In the genomic region with DNA sequence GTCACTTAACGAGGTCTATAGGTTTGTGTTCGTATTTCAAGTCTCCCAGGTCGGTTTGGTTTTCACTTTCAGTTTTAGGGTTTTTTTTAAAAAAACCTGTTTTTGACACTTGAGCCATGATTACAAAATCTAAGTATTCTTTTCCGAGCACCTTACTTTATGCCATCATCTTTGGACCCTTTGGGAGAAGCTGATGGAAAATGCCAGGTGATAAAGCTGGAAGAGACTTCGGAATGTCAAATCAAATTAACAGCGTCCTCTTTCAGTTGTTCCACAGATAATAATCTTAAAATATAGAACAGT, we compare ENCODE assay signal across 8 mouse cellular contexts. TPM values are rescaled to one million over a fixed set of nuclear protein-coding genes. Genes with fewer than 3 reads are reported as not detected.
DNase-seq lines count a peak whose midpoint lies in the region; ATAC-seq and TF ChIP-seq lines count a peak whose summit lies in the region.

No protein-coding gene starts in this region.

- no peaks in the 10 kb centered on the region for H3K4me1 ChIP-seq in heart, embryonic 16.5 days (ENCODE audit: control insufficient read depth, insufficient read depth, low read length)
- H3K4me1 ChIP-seq in MEL (ENCODE audit: control insufficient read depth in 1 of 2, insufficient read depth in 2 of 2, low read length in 2 of 2): no peaks in the 10 kb centered on the region; a peak in 1 of 4 replicates
- 0 out of 2 replicates have a peak, but pooled peaks cover 2% of the 10 kb centered on the region for H3K4me1 ChIP-seq in hindbrain, embryonic 12.5 days
- no peaks in the 10 kb centered on the region for H3K4me1 ChIP-seq in midbrain, embryonic 11.5 days (ENCODE audit: control insufficient read depth, insufficient read depth, low read length)

- no peak for TF ChIP-seq POLR2A in MEL (IDR thresholded peaks at IDR 0.05; ENCODE audit: control insufficient read depth in 1 of 2, insufficient read depth in 1 of 2, low read depth in 1 of 2, low read length in 2 of 2, poor library complexity in 1 of 2)

- ATAC-seq in heart, embryonic 16.5 days (replicated peaks; ENCODE audit: extremely low read depth, insufficient read depth, low FRiP score): no peak
- ATAC-seq in hindbrain, embryonic 12.5 days (ENCODE audit: low FRiP score): no peak
- no peak for ATAC-seq in midbrain, embryonic 11.5 days (ENCODE audit: low FRiP score)

- peak overlapping the region; percentile 97 for H3K4me3 ChIP-seq in heart, embryonic 16.5 days (ENCODE audit: low read length)
- H3K4me3 ChIP-seq in MEL (ENCODE audit: control insufficient read depth in 1 of 2, insufficient read depth in 1 of 2, low read depth in 2 of 2, low read length in 2 of 2): peak overlapping the region; percentile 82 to 85
- H3K4me3 ChIP-seq in hindbrain, embryonic 12.5 days: peak overlapping the region; percentile 66
- peak overlapping the region; percentile 53 for H3K4me3 ChIP-seq in midbrain, embryonic 11.5 days (ENCODE audit: low read depth, low read length)

- TF ChIP-seq CTCF in MEL (IDR thresholded peaks at IDR 0.05 in 2 of 3, conservative IDR thresholded peaks at IDR 0.05 in 1 of 3; ENCODE audit: control insufficient read depth in 1 of 3, insufficient read depth in 1 of 3, low read depth in 2 of 3, low read length in 3 of 3, poor library complexity in 1 of 3, severe bottlenecking in 1 of 3): no peak

- peaks cover 9% of the 10 kb centered on the region for H3K79me2 ChIP-seq in MEL (ENCODE audit: control insufficient read depth, insufficient read depth, low read length, poor library complexity)

- H3K4me2 ChIP-seq in heart, embryonic 16.5 days (ENCODE audit: low read depth, low read length): peak overlapping the region; percentile 87
- H3K4me2 ChIP-seq in hindbrain, embryonic 12.5 days (replicated peaks): peak overlapping the region; percentile 65
- peak overlapping the region; percentile 67 for H3K4me2 ChIP-seq in midbrain, embryonic 11.5 days

- H3K36me3 ChIP-seq in heart, embryonic 16.5 days (ENCODE audit: control insufficient read depth, insufficient read depth): peaks cover 14% of the 10 kb centered on the region
- H3K36me3 ChIP-seq in MEL (ENCODE audit: control insufficient read depth in 1 of 2, insufficient read depth in 2 of 2, low read length in 2 of 2): peaks cover 2 to 15% of the 10 kb centered on the region in 2 experiments
- H3K36me3 ChIP-seq in hindbrain, embryonic 12.5 days: peaks cover 19% of the 10 kb centered on the region; the same call in 1 of the 2 replicates
- H3K36me3 ChIP-seq in midbrain, embryonic 11.5 days (ENCODE audit: control insufficient read depth, insufficient read depth, low read length): no peaks in the 10 kb centered on the region

- no peak for TF ChIP-seq EP300 in MEL (IDR thresholded peaks at IDR 0.05; ENCODE audit: low read depth in 1 of 2, low read length in 2 of 2)

- no peaks in the 10 kb centered on the region for H3K9me3 ChIP-seq in heart, embryonic 16.5 days (replicated peaks; ENCODE audit: control insufficient read depth, low read length)
- H3K9me3 ChIP-seq in MEL (replicated peaks; ENCODE audit: insufficient read depth, low read length): no peaks in the 10 kb centered on the region
- H3K9me3 ChIP-seq in hindbrain, embryonic 12.5 days (replicated peaks): no peaks in the 10 kb centered on the region
- H3K9me3 ChIP-seq in midbrain, embryonic 11.5 days (ENCODE audit: control insufficient read depth, low read length): no peaks in the 10 kb centered on the region

- DNase-seq in heart, postnatal 36 days: no peak
- no peak for DNase-seq in MEL (ENCODE audit: low read depth, low spot score)
- no peak for DNase-seq in midbrain, embryonic 11.5 days (ENCODE audit: low spot score, missing footprints)
- DNase-seq in spleen, postnatal 4 days (ENCODE audit: low spot score in 2 of 2): no peak
- DNase-seq in adrenal gland, postnatal 36 days: no peak
- DNase-seq in thymus, postnatal 36 days: no peak

- intact Hi-C loops in heart, postnatal 36 days (cut with DNase I): loop anchor here (1.0 kb wide), 1 partner anchor 30 kb away; a partner anchor contains a TSS

- H3K9ac ChIP-seq in heart, embryonic 16.5 days (ENCODE audit: low read length): peak overlapping the region; percentile 95
- peak overlapping the region; percentile 82 for H3K9ac ChIP-seq in MEL (ENCODE audit: control insufficient read depth, low read depth, low read length, poor library complexity, severe bottlenecking)
- H3K9ac ChIP-seq in hindbrain, embryonic 12.5 days: peak overlapping the region; percentile 75
- peak overlapping the region; percentile 78 for H3K9ac ChIP-seq in midbrain, embryonic 11.5 days (ENCODE audit: low read length)

- 13% methylated on average over 6 of the region's 6 CpGs for WGBS in heart, embryonic 16.5 days
- 21% methylated on average over 6 of the region's 6 CpGs for WGBS in hindbrain, embryonic 12.5 days
- WGBS in midbrain, embryonic 11.5 days: 25% methylated on average over 6 of the region's 6 CpGs

- peak overlapping the region; percentile 91 for H3K27ac ChIP-seq in heart, embryonic 16.5 days (ENCODE audit: low read length)
- H3K27ac ChIP-seq in MEL (ENCODE audit: control insufficient read depth, low read depth, low read length): peak overlapping the region; percentile 76
- H3K27ac ChIP-seq in hindbrain, embryonic 12.5 days: peak overlapping the region; percentile 83
- no peak overlapping the region for H3K27ac ChIP-seq in midbrain, embryonic 11.5 days (ENCODE audit: low read depth, low read length)

- no peak for TF ChIP-seq RAD21 in MEL (IDR thresholded peaks at IDR 0.05; ENCODE audit: low read depth, low read length)

- no peaks in the 10 kb centered on the region for H3K27me3 ChIP-seq in heart, embryonic 16.5 days (ENCODE audit: control insufficient read depth, insufficient read depth, low read length)
- no peaks in the 10 kb centered on the region for H3K27me3 ChIP-seq in MEL (ENCODE audit: control insufficient read depth in 1 of 2, insufficient read depth in 2 of 2, low read length in 2 of 2)
- H3K27me3 ChIP-seq in hindbrain, embryonic 12.5 days: no peaks in the 10 kb centered on the region
- no peaks in the 10 kb centered on the region for H3K27me3 ChIP-seq in midbrain, embryonic 11.5 days (ENCODE audit: control insufficient read depth, insufficient read depth, low read length)

TF ChIP-seq in MEL, 35 proteins besides CTCF, POLR2A, EP300 and RAD21:
- TF ChIP-seq MEF2A (IDR thresholded peaks at IDR 0.05; ENCODE audit: extremely low read depth, insufficient replicate concordance, low read depth, low read length, poor library complexity, severe bottlenecking): no peak
- TF ChIP-seq TAL1 (IDR thresholded peaks at IDR 0.05; ENCODE audit: low read length): no peak
- no peak for TF ChIP-seq ZC3H11A (IDR thresholded peaks at IDR 0.05; ENCODE audit: low read depth, low read length)
- TF ChIP-seq NELFE (IDR thresholded peaks at IDR 0.05; ENCODE audit: low read depth, low read length): no peak
- no peak for TF ChIP-seq POLR2AphosphoS5 (IDR thresholded peaks at IDR 0.05; ENCODE audit: borderline replicate concordance, low read depth, low read length)
- TF ChIP-seq BHLHE40 (IDR thresholded peaks at IDR 0.05; ENCODE audit: borderline replicate concordance, low read depth, low read length): no peak
- TF ChIP-seq CHD2 (IDR thresholded peaks at IDR 0.05; ENCODE audit: low read length): no peak
- no peak for TF ChIP-seq ETS1 (IDR thresholded peaks at IDR 0.05; ENCODE audit: low read depth, low read length)
- TF ChIP-seq GABPA (IDR thresholded peaks at IDR 0.05; ENCODE audit: low read depth, low read length): no peak
- no peak for TF ChIP-seq TCF12 (IDR thresholded peaks at IDR 0.05; ENCODE audit: low read depth, low read length)
- 0 out of 2 replicates have a peak, but pooled peaks have one; percentile 80 for TF ChIP-seq CHD1 (IDR thresholded peaks at IDR 0.05; ENCODE audit: low read depth, low read length)
- no peak for TF ChIP-seq E2F4 (IDR thresholded peaks at IDR 0.05; ENCODE audit: borderline replicate concordance, low read depth, low read length)
- 0 out of 2 replicates have a peak, but pooled peaks have one; percentile 3 for TF ChIP-seq ZNF384 (IDR thresholded peaks at IDR 0.05; ENCODE audit: low read depth, low read length)
TF ChIP-seq in MEL: peak in this region for 2.

RNA-seq across cellular contexts. Expression of a gene that starts 0.5 kb away (rescaled TPM):
- 56.6 and 61.7 TPM in 2 replicates for polyA plus RNA-seq in heart, embryonic 16.5 days (2015; fragmentation: Nextera tagmentation; extraction: Ambion mirVana)
- 10 to 100 TPM; 22.8 to 25.6 TPM for total RNA-seq in heart, postnatal 36 days (2021)
- total RNA-seq in MEL (2012; rRNA removed): 35.4 and 36.6 TPM in 2 replicates
- polyA plus RNA-seq in MEL (2012; ENCODE audit: insufficient read depth in 1 of 2, insufficient read length in 2 of 2, low read depth in 1 of 2, low replicate concordance in 2 of 2, missing spikeins in 1 of 2): 10 to 100 TPM in 1 of 2 experiments, not detected in 1; 28.0 TPM
- 75.1 and 80.7 TPM in 2 replicates for polyA plus RNA-seq in hindbrain, embryonic 12.5 days (2016; fragmentation: Nextera tagmentation; extraction: Ambion mirVana)
- polyA plus RNA-seq in midbrain, embryonic 11.5 days (2014; fragmentation: Nextera tagmentation; extraction: Ambion mirVana): 77.9 and 89.6 TPM in 2 replicates
- 10 to 100 TPM; 61.2 to 83.6 TPM for total RNA-seq in adrenal gland, postnatal 36 days (2021)

RNA-seq across cellular contexts. Expression of a gene that starts 30.0 kb away (rescaled TPM):
- 18.1 and 18.7 TPM in 2 replicates for polyA plus RNA-seq in heart, embryonic 16.5 days (2015; fragmentation: Nextera tagmentation; extraction: Ambion mirVana)
- total RNA-seq in heart, postnatal 36 days (2021): 1 to 10 TPM; 2.2 to 2.4 TPM
- total RNA-seq in MEL (2012; rRNA removed): 11.3 and 14.1 TPM in 2 replicates
- 10 to 100 TPM; 10.6 to 42.5 TPM for polyA plus RNA-seq in MEL (2012; ENCODE audit: insufficient read depth in 1 of 2, insufficient read length in 2 of 2, low read depth in 1 of 2, low replicate concordance in 2 of 2, missing spikeins in 1 of 2)
- polyA plus RNA-seq in hindbrain, embryonic 12.5 days (2016; fragmentation: Nextera tagmentation; extraction: Ambion mirVana): 38.4 and 42.3 TPM in 2 replicates
- polyA plus RNA-seq in midbrain, embryonic 11.5 days (2014; fragmentation: Nextera tagmentation; extraction: Ambion mirVana): 48.5 and 49.3 TPM in 2 replicates
- 10 to 100 TPM in 1 of 2 experiments, 1 to 10 TPM in 1; 8.7 to 13.3 TPM for total RNA-seq in adrenal gland, postnatal 36 days (2021)
